Mouse (Mus musculus) lung, embryonic 14.5 days (tissue): ENCODE results near the gene Mrpl52. TPM values are rescaled to one million over a fixed set of nuclear protein-coding genes. Genes with fewer than 3 reads are reported as not detected.

ENCODE experiments used
- ATAC-seq: fragments of 200-750 bp; cut with Nextera tagmentation; 2 replicates; pipeline ENCODE4 v1.8.0; 2017; ENCODE audit warnings: mild to moderate bottlenecking, moderate TSS enrichment, moderate library complexity; ENCODE audit not compliant: insufficient read depth
- DNase-seq: peaks from one replicate; pipeline ENCODE4 v3.0.0-alpha.2; 2015
- H3K27ac ChIP-seq: fragments of 300-500 bp; sonication (generic); 2 replicates; pipeline ENCODE4 v1.5.1; 2014; ENCODE audit warnings: low read depth, mild to moderate bottlenecking, moderate library complexity
- H3K27me3 ChIP-seq: fragments of 300-500 bp; sonication (generic); 2 replicates; pipeline ENCODE4 v1.6.1; 2014; ENCODE audit warnings: low read length, control low read depth; ENCODE audit not compliant: insufficient read depth
- H3K36me3 ChIP-seq: fragments of 300-500 bp; sonication (generic); 2 replicates; pipeline ENCODE4 v1.6.1; 2014; ENCODE audit warnings: control low read depth; ENCODE audit not compliant: insufficient read depth
- H3K4me1 ChIP-seq: fragments of 300-500 bp; sonication (generic); 2 replicates; pipeline ENCODE4 v1.6.1; 2014; ENCODE audit warnings: antibody characterized with exemption, control low read depth; ENCODE audit not compliant: insufficient read depth
- H3K4me2 ChIP-seq: fragments of 300-500 bp; sonication (generic); 2 replicates; pipeline ENCODE4 v1.6.1; 2014; ENCODE audit warnings: mild to moderate bottlenecking
- H3K4me3 ChIP-seq: fragments of 300-500 bp; sonication (generic); 2 replicates; pipeline ENCODE4 v1.5.1; 2014; ENCODE audit warnings: low read depth, low read length
- H3K9ac ChIP-seq: fragments of 300-500 bp; sonication (generic); 2 replicates; pipeline ENCODE4 v1.6.1; 2014
- H3K9me3 ChIP-seq: fragments of 300-500 bp; sonication (generic); 2 replicates; pipeline ENCODE4 v1.6.1; 2016; ENCODE audit warnings: low read depth, low read length, control low read depth
- CTCF ChIP-seq: IDR thresholded peaks from 2 replicates; pipeline ENCODE4 v1.5.1; 2016; ENCODE audit warnings: antibody characterized with exemption, low read depth
- WGBS: fragments of 180-500 bp; shearing (Covaris S2); extraction: QIAGEN DNeasy Blood & Tissue Kit; methylation state at CpG from one replicate; pipeline ENCODE4 v1.1.7; 2014; 5-methylcytosine and 5-hydroxymethylcytosine counted together
- polyA plus RNA-seq: library from polyadenylated mRNA; unstranded; fragments of >200 nt; fragmentation: Nextera tagmentation; extraction: Ambion mirVana; gene quantifications from 2 replicates; pipeline ENCODE4 v1.2.1, GENCODE M21; 2014

Gene Mrpl52
- polyA plus RNA-seq = 274 and 280 TPM in 2 replicates

DNA sequence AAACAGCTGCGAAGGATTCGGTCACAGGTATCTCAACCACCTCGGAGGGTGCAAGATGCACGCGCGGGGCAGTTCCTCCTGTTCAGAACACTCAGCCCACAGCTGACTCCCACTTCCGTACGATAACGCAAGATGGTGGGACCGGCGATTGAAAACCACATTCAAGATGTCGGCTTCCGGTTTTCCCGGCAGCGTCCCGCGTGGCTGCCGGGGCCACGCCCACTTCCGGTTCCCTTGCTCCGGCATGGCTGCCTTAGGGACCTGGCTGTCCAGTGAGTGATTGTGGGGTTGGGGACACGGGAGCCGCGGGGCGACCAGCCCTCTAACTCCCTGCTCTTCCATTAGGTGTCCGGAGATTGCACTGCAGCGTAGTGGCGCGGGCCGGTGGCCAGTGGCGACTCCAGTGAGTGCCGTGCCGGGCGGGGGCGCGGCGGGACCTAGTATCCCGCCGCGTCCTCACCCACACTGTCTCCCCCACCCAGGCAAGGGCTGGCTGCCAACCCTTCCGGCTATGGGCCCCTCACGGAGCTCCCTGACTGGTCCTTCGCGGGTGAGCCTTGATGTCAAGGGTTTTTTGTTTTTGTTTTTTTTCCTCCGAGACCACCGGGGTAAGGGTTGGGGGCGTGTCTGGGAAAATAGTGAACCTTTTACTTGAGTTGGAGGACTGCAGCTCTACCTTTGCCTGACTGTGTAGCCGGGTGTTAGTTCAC lies at the start of gene Mrpl52:
Mrpl52 (plus strand) TSS at position 221 of the 710 bp plus-strand sequence.
- Histone ChIP-seq H3K27ac (peak within 1 kb of the TSS; percentile 85), H3K4me1 (peaks cover 15% of the 10 kb centered on the region), H3K27me3 (no peaks in the 10 kb centered on the region), H3K4me3 (peak within 1 kb of the TSS; percentile 78), H3K36me3 (peaks cover 5% of the 10 kb centered on the region; the same call in 1 of the 2 replicates), H3K9ac (peak within 1 kb of the TSS; percentile 77), H3K9me3 (no peaks in the 10 kb centered on the region), H3K4me2 (peak within 1 kb of the TSS; percentile 64)
- DNase-seq (peak; percentile 98), ATAC-seq (peak; percentile 65)
- no peak for TF ChIP-seq CTCF
- WGBS = under 1% methylated on average over 48 of the region's 48 CpGs

DNA sequence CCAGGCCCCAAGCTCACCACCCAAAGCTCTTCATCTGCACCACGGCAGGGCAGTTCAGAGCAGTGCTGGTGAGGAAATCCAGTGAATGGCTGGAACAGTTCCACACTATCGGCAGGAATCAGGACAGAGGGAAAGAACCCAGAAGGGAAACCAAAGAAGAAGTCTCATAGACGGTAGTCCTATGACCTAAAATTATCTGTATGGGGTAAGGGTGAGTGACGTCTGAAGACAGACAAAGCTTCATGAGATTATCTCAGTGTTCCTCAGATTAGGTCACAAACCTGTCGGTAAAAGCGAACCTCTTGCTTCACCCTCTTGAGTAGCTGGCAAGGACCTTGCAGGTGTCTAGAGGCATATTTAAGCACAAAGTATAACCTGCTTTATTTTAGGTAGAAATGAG lies 49.5 kb upstream of the Mrpl52 start:
- Histone ChIP-seq H3K36me3 (0 out of 2 replicates have a peak, but pooled peaks cover 6% of the 10 kb centered on the region), H3K27me3 (no peaks in the 10 kb centered on the region), H3K9ac (no peak overlapping the region), H3K4me1 (no peaks in the 10 kb centered on the region), H3K27ac (no peak overlapping the region), H3K9me3 (no peaks in the 10 kb centered on the region), H3K4me2 (no peak overlapping the region), H3K4me3 (no peak overlapping the region)
- DNase-seq (no peak), ATAC-seq (no peak)
- TF ChIP-seq CTCF = no peak
- 68% methylated on average over 6 of the region's 6 CpGs for WGBS

DNA sequence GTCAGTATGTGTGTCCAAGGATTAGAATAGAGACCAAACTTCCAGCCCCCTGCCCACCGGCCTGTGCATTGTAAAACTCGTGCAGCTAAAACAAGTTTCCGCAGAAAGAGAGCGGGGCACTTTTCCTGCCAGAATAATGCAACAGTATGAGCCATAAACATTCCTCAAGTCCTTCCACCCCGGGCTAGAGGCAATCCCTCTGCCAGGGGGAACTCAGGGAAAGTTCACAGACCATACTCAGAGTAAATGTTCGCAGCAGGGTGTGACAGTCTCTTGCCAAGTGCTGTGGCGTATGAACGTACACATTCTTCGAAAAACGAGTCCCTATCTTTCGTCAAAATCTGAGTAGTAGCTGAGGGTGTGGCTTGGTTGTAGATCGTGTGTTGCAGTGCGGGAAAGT lies 47.1 kb upstream of the Mrpl52 start:
- ATAC-seq (no peak), DNase-seq (no peak)

DNA sequence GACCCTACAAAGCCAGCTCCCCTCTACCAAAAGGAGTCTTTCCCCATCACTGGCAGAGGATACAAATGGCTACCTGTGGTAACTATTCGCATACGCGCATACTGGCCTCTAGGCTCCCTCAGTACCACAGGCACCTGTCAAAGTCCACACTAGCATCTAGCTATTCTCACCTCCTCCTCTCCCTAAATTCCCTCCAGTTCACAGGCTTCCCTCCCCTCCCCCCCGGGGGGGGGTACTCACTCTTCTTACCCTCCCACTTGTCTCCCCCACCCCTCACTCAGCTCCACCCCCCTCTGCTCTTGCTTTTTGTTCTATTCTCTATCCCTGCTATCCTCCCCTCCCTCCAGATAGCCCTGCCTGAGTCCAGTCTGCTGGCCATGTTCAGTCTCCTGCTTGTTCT lies 46.1 kb upstream of the Mrpl52 start:
- Histone ChIP-seq H3K4me2 (no peak overlapping the region), H3K27me3 (no peaks in the 10 kb centered on the region), H3K4me1 (no peaks in the 10 kb centered on the region), H3K36me3 (no peaks in the 10 kb centered on the region), H3K27ac (no peak overlapping the region), H3K9ac (no peak overlapping the region), H3K9me3 (no peaks in the 10 kb centered on the region), H3K4me3 (no peak overlapping the region)
- DNase-seq (no peak), ATAC-seq (no peak)
- WGBS = 68% methylated on average over 4 of the region's 4 CpGs
- no peak for TF ChIP-seq CTCF

More for the DNA sequence above, 47.1 kb upstream of the Mrpl52 start:
- no peak overlapping the region for H3K4me2 ChIP-seq
- H3K4me3 ChIP-seq = no peak overlapping the region
- no peaks in the 10 kb centered on the region for H3K4me1 ChIP-seq
- no peak overlapping the region for H3K27ac ChIP-seq
- no peaks in the 10 kb centered on the region for H3K9me3 ChIP-seq
- no peaks in the 10 kb centered on the region for H3K36me3 ChIP-seq
- no peaks in the 10 kb centered on the region for H3K27me3 ChIP-seq
- TF ChIP-seq CTCF = no peak
- 57% methylated on average over 13 of the region's 13 CpGs for WGBS
- H3K9ac ChIP-seq = no peak overlapping the region

DNA sequence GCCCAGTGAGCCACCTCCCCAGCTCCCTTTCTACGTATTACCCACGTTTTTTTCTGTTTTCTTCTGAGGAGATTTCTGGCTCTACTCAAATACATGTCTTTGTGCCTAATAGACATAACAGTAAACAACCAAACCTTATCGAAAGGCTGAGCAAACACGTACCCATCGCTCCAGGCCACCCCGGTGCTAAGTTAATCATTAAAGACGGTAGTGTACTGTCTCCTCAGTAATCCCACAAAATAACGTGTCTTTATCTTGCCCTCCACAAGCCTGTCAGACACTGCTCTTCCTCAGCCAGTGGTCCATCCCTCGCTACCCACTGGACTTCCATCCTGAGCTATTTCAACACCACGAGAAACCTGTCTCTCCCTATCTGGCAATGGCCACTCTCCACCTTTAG lies 44.9 kb upstream of the Mrpl52 start:
- Histone ChIP-seq H3K27ac (no peak overlapping the region), H3K27me3 (no peaks in the 10 kb centered on the region), H3K4me1 (no peaks in the 10 kb centered on the region), H3K36me3 (no peaks in the 10 kb centered on the region), H3K4me3 (no peak overlapping the region), H3K4me2 (no peak overlapping the region), H3K9me3 (no peaks in the 10 kb centered on the region), H3K9ac (no peak overlapping the region)
- WGBS = 55% methylated on average over 10 of the region's 10 CpGs
- ATAC-seq (no peak), DNase-seq (no peak)
- no peak for TF ChIP-seq CTCF

DNA sequence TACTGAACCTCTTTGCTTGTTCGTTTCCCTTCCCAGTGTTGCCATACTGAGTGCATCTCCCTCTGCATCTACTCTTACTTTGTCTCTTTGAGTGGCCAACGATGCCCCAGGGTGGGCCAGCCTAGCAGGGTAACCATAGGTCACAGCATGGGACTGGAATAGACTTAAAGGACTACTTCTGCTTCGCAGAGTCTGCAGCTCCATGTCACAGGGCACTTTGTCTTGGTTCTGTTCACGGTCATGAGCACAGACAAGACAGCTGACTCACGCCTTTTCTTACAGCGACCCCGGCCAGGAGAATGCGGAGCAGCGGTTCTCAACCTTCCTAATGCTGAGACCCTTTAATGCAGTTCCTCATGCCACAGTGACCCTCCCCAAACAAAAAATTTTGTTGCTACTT lies 44.1 kb upstream of the Mrpl52 start:
- Histone ChIP-seq H3K27me3 (no peaks in the 10 kb centered on the region), H3K36me3 (no peaks in the 10 kb centered on the region), H3K4me2 (no peak overlapping the region), H3K27ac (no peak overlapping the region), H3K9ac (no peak overlapping the region), H3K4me3 (no peak overlapping the region), H3K9me3 (no peaks in the 10 kb centered on the region), H3K4me1 (no peaks in the 10 kb centered on the region)
- ATAC-seq (no peak), DNase-seq (no peak)
- WGBS = 82% methylated on average over 9 of the region's 9 CpGs
- no peak for TF ChIP-seq CTCF

DNA sequence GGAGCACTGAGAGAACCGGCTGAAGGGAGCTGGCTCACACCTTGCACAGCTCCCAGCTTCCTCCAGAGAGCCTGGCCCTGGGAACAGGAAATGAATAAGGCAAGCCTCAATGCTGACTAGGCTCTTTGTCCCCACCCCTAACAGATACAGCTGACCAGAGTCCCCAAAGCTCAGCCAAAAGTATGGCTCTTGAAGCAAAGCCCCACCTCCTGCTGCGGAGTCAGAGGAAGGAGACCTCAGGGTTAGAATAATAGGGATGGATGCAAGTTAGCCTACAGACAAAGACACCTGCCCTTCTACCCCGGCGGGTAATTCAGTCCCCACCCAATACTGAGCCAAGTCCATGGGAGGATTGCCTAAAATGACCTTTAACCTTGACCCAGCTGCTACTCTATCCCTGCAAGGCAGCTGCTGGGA lies 43.3 kb upstream of the Mrpl52 start:
- Histone ChIP-seq H3K9me3 (no peaks in the 10 kb centered on the region), H3K4me1 (no peaks in the 10 kb centered on the region), H3K9ac (no peak overlapping the region), H3K27ac (no peak overlapping the region), H3K36me3 (no peaks in the 10 kb centered on the region), H3K27me3 (no peaks in the 10 kb centered on the region), H3K4me3 (no peak overlapping the region), H3K4me2 (no peak overlapping the region)
- 59% methylated on average over 4 of the region's 4 CpGs for WGBS
- DNase-seq (peak; percentile 32), ATAC-seq (no peak)
- no peak for TF ChIP-seq CTCF

DNA sequence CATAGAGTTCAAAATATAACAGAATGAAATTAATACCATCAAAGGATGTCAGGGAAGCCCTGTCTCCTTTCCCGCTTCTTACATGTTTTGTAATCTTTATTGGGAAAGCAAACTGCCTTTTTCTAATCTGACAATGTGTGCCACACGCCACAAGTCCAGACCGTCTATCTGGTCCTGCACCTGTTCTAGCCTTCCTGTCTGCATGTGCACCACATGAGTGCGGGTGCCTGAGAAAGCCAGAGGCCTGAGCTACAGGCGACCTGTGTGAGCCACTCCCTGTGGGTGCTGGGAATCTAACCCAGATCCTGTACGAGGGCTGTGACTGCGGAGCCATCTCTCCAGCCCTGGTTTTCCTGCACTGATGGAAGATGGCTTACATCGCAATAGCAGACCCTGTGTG lies 42.3 kb upstream of the Mrpl52 start:
- no peaks in the 10 kb centered on the region for H3K27me3 ChIP-seq
- no peaks in the 10 kb centered on the region for H3K9me3 ChIP-seq
- no peak overlapping the region for H3K4me3 ChIP-seq
- no peak overlapping the region for H3K9ac ChIP-seq
- H3K4me1 ChIP-seq = no peaks in the 10 kb centered on the region
- 89% methylated on average over 8 of the region's 8 CpGs for WGBS
- ATAC-seq (no peak), DNase-seq (no peak)
- no peaks in the 10 kb centered on the region for H3K36me3 ChIP-seq
- TF ChIP-seq CTCF = no peak
- no peak overlapping the region for H3K4me2 ChIP-seq
- H3K27ac ChIP-seq = no peak overlapping the region
